Mouse (Mus musculus) induced T-regulatory cell, adult 2 months (primary cell): ENCODE data around the gene Ripk4.

ENCODE experiments used
- DNase-seq: peaks from one replicate; pipeline ENCODE4 v3.0.0-alpha.2; 2012; ENCODE audit warnings: low read depth

Ripk4 gene

GRCm38 (mm10) chr16:97763061-97763989 lies at the start of gene Ripk4:
Gene Ripk4, minus strand, starts transcription at chr16:97763787.
- peak; percentile 65 for DNase-seq

- no peak for DNase-seq
These were observed 45.3 kb upstream of the Ripk4 start for GRCm38 (mm10) chr16:97808881-97809280.

GRCm38 (mm10) chr16:97805646-97806045 lies 42.1 kb upstream of the Ripk4 start:
- DNase-seq, result no peak

GRCm38 (mm10) chr16:97804680-97805547 lies 41.3 kb upstream of the Ripk4 start:
- peak; percentile 70 for DNase-seq

- DNase-seq, result peak; percentile 11
These were observed 34.6 kb upstream of the Ripk4 start for GRCm38 (mm10) chr16:97797950-97798869.

- no peak for DNase-seq
These were observed 33.6 kb upstream of the Ripk4 start for GRCm38 (mm10) chr16:97797212-97797611.

- DNase-seq, result no peak
These were observed 30.7 kb upstream of the Ripk4 start for GRCm38 (mm10) chr16:97794256-97794655.

GRCm38 (mm10) chr16:97783057-97783456 lies 19.5 kb upstream of the Ripk4 start:
- no peak for DNase-seq

- DNase-seq, result peak; percentile 61
These were observed 14.9 kb upstream of the Ripk4 start for GRCm38 (mm10) chr16:97778353-97779025.

GRCm38 (mm10) chr16:97766501-97766900 lies 2.9 kb upstream of the Ripk4 start:
- DNase-seq, result no peak

- DNase-seq, result no peak
These were observed 1.0 kb upstream of the Ripk4 start for GRCm38 (mm10) chr16:97764626-97765025.

GRCm38 (mm10) chr16:97763990-97764340 lies 378 bp upstream of the Ripk4 start:
- no peak for DNase-seq

- no peak for DNase-seq
These were observed 1.8 kb downstream of the Ripk4 start for GRCm38 (mm10) chr16:97761782-97762181.

GRCm38 (mm10) chr16:97759681-97760080 lies 3.9 kb downstream of the Ripk4 start:
- DNase-seq, result no peak

GRCm38 (mm10) chr16:97758288-97758687 lies 5.3 kb downstream of the Ripk4 start:
- no peak for DNase-seq

GRCm38 (mm10) chr16:97756460-97756859 lies 7.1 kb downstream of the Ripk4 start:
- no peak for DNase-seq

GRCm38 (mm10) chr16:97752316-97752941 lies 11.2 kb downstream of the Ripk4 start:
- DNase-seq, result no peak

GRCm38 (mm10) chr16:97751884-97752283 lies 11.7 kb downstream of the Ripk4 start:
- no peak for DNase-seq

- DNase-seq, result no peak
These were observed 15.2 kb downstream of the Ripk4 start for GRCm38 (mm10) chr16:97748421-97748820.

- no peak for DNase-seq
These were observed 25.6 kb downstream of the Ripk4 start for GRCm38 (mm10) chr16:97738030-97738429.

GRCm38 (mm10) chr16:97736562-97736961 lies 27.0 kb downstream of the Ripk4 start:
- no peak for DNase-seq
